Mouse (Mus musculus) G1E (cell line): Measurements from ENCODE around the gene Tmem136. TPM values are rescaled to one million over a fixed set of nuclear protein-coding genes. Genes with fewer than 3 reads are reported as not detected.
A peak's percentile ranks its signal among the peaks of the same experiment; 100 is the strongest.

ENCODE experiments used
- ATAC-seq: 2 replicates; pipeline ENCODE4 v1.8.0; 2016; ENCODE audit warnings: mild to moderate bottlenecking; ENCODE audit not compliant: insufficient number of reproducible peaks, poor library complexity, low FRiP score, severe bottlenecking; ENCODE audit errors: extremely low read depth
- DNase-seq: peaks from one replicate; pipeline ENCODE4 v3.0.0; 2012; ENCODE audit warnings: low spot score
- H3K27me3 ChIP-seq: 2 replicates; pipeline ENCODE4 v1.6.1; 2012; ENCODE audit warnings: mild to moderate bottlenecking, low read length, inconsistent platforms; ENCODE audit not compliant: insufficient read depth
- H3K36me3 ChIP-seq: replicated peaks from 2 replicates; pipeline ENCODE3; 2012; ENCODE audit warnings: mild to moderate bottlenecking, inconsistent platforms
- H3K4me1 ChIP-seq: 2 replicates; pipeline ENCODE4 v1.6.1; 2012; ENCODE audit warnings: low read depth, low read length, inconsistent platforms, mixed read lengths; ENCODE audit not compliant: insufficient read depth
- H3K4me3 ChIP-seq: 2 replicates; pipeline ENCODE4 v1.5.1; 2012; ENCODE audit warnings: low read depth, mild to moderate bottlenecking, inconsistent platforms, low read length, moderate library complexity, mixed read lengths
- H3K9me3 ChIP-seq: replicated peaks from 2 replicates; pipeline ENCODE4 v1.6.1; 2012; ENCODE audit warnings: inconsistent platforms
- CTCF ChIP-seq: IDR thresholded peaks from 2 replicates; pipeline ENCODE4 v1.5.1; 2012; ENCODE audit warnings: low read depth, low read length, inconsistent platforms, mixed read lengths
- GATA1 ChIP-seq: IDR thresholded peaks from 2 replicates; pipeline ENCODE4 v1.6.1; 2012; ENCODE audit warnings: borderline replicate concordance, low read length, inconsistent platforms, mixed read lengths
- GATA2 ChIP-seq: IDR thresholded peaks from 2 replicates; pipeline ENCODE4 v1.6.1; 2012; ENCODE audit warnings: low read depth, low read length, inconsistent platforms, borderline replicate concordance
- POLR2AphosphoS5 ChIP-seq: IDR thresholded peaks from 2 replicates; pipeline ENCODE4 v1.6.1; 2012; ENCODE audit warnings: low read depth, low read length, inconsistent platforms; ENCODE audit not compliant: insufficient replicate concordance
- TAL1 ChIP-seq: conservative IDR thresholded peaks from 2 replicates; pipeline ENCODE4 v1.6.1; 2012; ENCODE audit warnings: low read depth, low read length, inconsistent platforms, mixed read lengths
- polyA plus RNA-seq: library from polyadenylated mRNA; stranded (reverse); fragments of >175 nt; gene quantifications from 2 replicates; pipeline ENCODE4 v1.2.3, GENCODE M21; 2012
- total RNA-seq, 2 experiments: library from RNA; stranded (forward) in 1 of 2; stranded (reverse) in 1 of 2; fragments of 200-1000 nt in 1 of 2; fragments of >200 nt in 1 of 2; fragmentation: Nextera tagmentation in 1 of 2; gene quantifications; 2 replicates each; pipeline ENCODE4 v1.2.3; 2014 to 2017

Tmem136 gene
- total and polyA plus RNA-seq, 3 experiments: 0.39 to 11.4 (median 2.0) TPM

- Histone ChIP-seq H3K4me1 (peaks cover 42% of the 10 kb centered on the region), H3K36me3 (peaks cover 15% of the 10 kb centered on the region), H3K27me3 (no peaks in the 10 kb centered on the region), H3K9me3 (no peaks in the 10 kb centered on the region), H3K4me3 (no peak overlapping the region)
- TF ChIP-seq CTCF (no peak), POLR2AphosphoS5 (no peak), GATA1 (no peak), GATA2 (no peak), TAL1 (no peak)
- DNase-seq: no peak
- no peak for ATAC-seq
Measured at GRCm38 (mm10) chr9:43110286-43110980, 5.9 kb downstream of the Tmem136 start.

DNA sequence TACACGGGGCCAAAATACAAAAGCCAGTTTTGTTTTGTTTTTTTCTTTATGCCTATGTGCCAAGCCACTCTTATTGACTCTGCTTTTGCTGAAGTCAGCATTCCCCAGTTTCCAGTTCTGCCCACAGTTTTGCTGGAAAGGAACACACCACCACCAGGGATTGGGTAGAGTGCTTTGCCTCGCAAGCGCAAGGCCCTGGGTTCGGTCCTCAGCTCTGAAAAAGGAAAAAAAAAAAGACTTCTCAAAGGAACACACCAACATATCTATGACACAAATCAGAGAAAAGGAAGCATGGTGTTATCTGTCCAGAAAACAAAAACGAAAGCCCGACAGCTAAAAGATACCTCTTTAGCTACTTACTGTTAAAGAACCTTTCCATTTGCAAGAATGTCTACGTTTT is 7.2 kb downstream of the Tmem136 start:
- Histone ChIP-seq H3K4me1 (peaks cover 37% of the 10 kb centered on the region), H3K36me3 (peaks cover 15% of the 10 kb centered on the region), H3K27me3 (no peaks in the 10 kb centered on the region), H3K9me3 (no peaks in the 10 kb centered on the region), H3K4me3 (no peak overlapping the region)
- DNase-seq: no peak
- no peak for ATAC-seq
- TF ChIP-seq GATA2 (no peak), POLR2AphosphoS5 (no peak)

- TF ChIP-seq GATA1: no peak
- no peak for TF ChIP-seq POLR2AphosphoS5
- no peak for TF ChIP-seq GATA2
- TF ChIP-seq CTCF: no peak
- no peak for TF ChIP-seq TAL1
- ATAC-seq (no peak), DNase-seq (no peak)
- no peaks in the 10 kb centered on the region for H3K27me3 ChIP-seq
- peaks cover 15% of the 10 kb centered on the region for H3K36me3 ChIP-seq
- H3K4me3 ChIP-seq: no peak overlapping the region
- H3K4me1 ChIP-seq: peaks cover 38% of the 10 kb centered on the region
- no peaks in the 10 kb centered on the region for H3K9me3 ChIP-seq
Measured at GRCm38 (mm10) chr9:43108721-43109120, 7.6 kb downstream of the Tmem136 start.

DNA sequence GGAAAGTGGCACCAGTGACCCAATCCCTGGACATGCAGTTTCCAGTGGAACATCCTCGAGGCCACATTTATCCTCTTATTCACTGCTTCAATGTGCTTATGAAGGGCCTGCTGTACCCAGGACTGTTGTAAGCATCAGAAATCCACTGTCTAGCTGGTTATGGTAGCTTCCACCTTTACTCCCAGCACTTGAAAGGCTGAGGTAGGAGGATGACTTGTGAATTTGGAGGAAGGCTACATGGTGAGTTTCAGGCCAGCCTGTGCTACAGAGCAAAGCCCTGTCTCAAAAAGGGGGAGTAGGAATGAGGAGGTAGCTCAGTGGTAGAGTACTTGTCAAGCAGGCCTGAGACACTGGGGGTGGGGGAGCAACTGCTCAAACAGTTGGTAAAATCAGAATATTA is 8.3 kb downstream of the Tmem136 start:
- no peak for TF ChIP-seq POLR2AphosphoS5
- no peak for TF ChIP-seq GATA2
- no peak for TF ChIP-seq GATA1
- no peak for TF ChIP-seq TAL1
- no peak for TF ChIP-seq CTCF
- Histone ChIP-seq H3K9me3 (no peaks in the 10 kb centered on the region), H3K4me1 (peaks cover 42% of the 10 kb centered on the region), H3K27me3 (no peaks in the 10 kb centered on the region), H3K4me3 (no peak overlapping the region), H3K36me3 (peaks cover 17% of the 10 kb centered on the region)
- DNase-seq: no peak
- no peak for ATAC-seq

GRCm38 (mm10) chr9:43107555-43107954 is 8.8 kb downstream of the Tmem136 start:
- H3K27me3 ChIP-seq: no peaks in the 10 kb centered on the region
- ATAC-seq: no peak

DNA sequence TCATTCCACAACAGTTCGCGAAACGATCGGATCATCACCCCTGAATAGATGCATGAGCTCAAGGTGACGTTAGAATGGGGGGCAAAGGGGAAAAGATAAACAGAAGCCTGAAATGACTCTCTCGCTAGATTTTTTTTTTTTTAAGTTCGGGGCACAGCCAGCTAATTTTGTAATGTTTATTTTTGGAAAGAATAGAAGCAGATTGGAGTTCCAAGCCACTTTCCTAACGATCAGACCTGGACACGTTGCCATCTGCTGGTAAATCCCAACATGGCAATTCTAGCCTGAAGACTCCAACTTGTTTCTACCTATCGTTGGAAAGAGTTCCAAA is 9.2 kb downstream of the Tmem136 start, which contains the start of gene Arhgef12:
Gene Arhgef12, minus strand, starts transcription at position 53 of the 331 bp plus-strand sequence.
- no peaks in the 10 kb centered on the region for H3K27me3 ChIP-seq
- H3K36me3 ChIP-seq: peaks cover 19% of the 10 kb centered on the region
- H3K4me3 ChIP-seq: peak within 1 kb of the TSS; percentile 88
- H3K9me3 ChIP-seq: no peaks in the 10 kb centered on the region
- H3K4me1 ChIP-seq: peaks cover 47% of the 10 kb centered on the region
- no peak for TF ChIP-seq POLR2AphosphoS5
- no peak for DNase-seq
- ATAC-seq: no peak

More at GRCm38 (mm10) chr9:43107555-43107954, 8.8 kb downstream of the Tmem136 start:
- no peak overlapping the region for H3K4me3 ChIP-seq
- peaks cover 45% of the 10 kb centered on the region for H3K4me1 ChIP-seq
- TF ChIP-seq GATA2: no peak
- TF ChIP-seq POLR2AphosphoS5: no peak
- no peak for TF ChIP-seq GATA1
- no peak for TF ChIP-seq TAL1
- TF ChIP-seq CTCF: no peak
- no peak for DNase-seq
- H3K9me3 ChIP-seq: no peaks in the 10 kb centered on the region
- H3K36me3 ChIP-seq: peaks cover 19% of the 10 kb centered on the region
